Mouse (Mus musculus): ENCODE data around the gene 1600014C23Rik.

DNA sequence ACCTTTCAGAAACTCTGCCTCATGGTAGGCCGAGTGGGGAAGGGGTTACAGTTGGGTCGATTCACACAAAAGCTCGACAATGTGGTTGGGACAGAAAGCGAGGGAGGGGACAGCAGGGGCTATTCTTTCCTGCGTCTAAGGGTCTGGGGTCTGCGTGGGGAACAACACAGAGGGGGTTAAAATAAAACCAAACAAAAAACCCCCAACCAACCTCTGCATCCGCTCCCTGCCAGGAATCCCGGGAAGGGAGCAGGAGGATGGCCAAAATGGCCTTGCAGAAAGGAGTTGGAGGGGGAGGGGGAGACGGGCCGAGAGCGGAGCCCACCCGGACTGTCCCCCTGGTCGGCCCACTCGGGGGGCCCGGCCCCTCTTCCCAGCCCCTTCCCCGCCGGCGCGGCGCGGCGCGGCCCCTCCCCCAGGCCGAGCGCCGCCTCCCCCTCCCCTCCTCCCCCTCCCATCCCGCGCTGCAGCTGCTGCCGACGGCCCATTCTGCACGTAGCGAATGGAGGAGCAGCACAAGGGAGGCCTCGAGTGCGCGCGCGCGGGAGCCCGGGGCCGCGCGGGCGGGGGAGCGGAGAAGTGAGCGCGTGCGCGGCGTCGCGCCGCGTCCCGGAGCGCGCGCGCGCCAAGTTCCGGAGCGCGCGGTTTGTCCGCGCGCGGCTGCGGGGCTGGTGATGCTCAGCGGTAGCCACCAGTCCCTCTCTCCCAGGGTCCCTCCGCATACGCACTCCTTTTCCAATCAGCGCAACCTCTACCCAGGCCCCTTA lies 2.9 kb upstream of the 1600014C23Rik start:
- TF ChIP-seq CTCF (IDR thresholded peaks at IDR 0.05; ENCODE audit: extremely low read depth, insufficient read depth, insufficient read length, insufficient replicate concordance): no peak
- no peak for TF ChIP-seq POLR2A (IDR thresholded peaks at IDR 0.05; ENCODE audit: low read depth, low read length)

Data from spleen, adult 2 months (tissue).